Mouse (Mus musculus): ENCODE measurements around the gene Unc5b. TPM values are rescaled to one million over a fixed set of nuclear protein-coding genes. Genes with fewer than 3 reads are reported as not detected.

Unc5b gene
- total RNA-seq, 1 experiment from 2014 or later, result 0.38 TPM

- no peak for ATAC-seq (replicated peaks; ENCODE audit: insufficient number of reproducible peaks, low FRiP score, low TSS enrichment, poor library complexity, severe bottlenecking)
Measured at GRCm38 (mm10) chr10:60822641-60823425, 8.5 kb downstream of the Unc5b start.

- ATAC-seq (replicated peaks; ENCODE audit: insufficient number of reproducible peaks, low FRiP score, low TSS enrichment, poor library complexity, severe bottlenecking), result no peak
Measured at GRCm38 (mm10) chr10:60821736-60822358, 9.5 kb downstream of the Unc5b start.

GRCm38 (mm10) chr10:60821311-60821710 is 10.1 kb downstream of the Unc5b start:
- no peak for ATAC-seq (replicated peaks; ENCODE audit: insufficient number of reproducible peaks, low FRiP score, low TSS enrichment, poor library complexity, severe bottlenecking)

- no peak for ATAC-seq (replicated peaks; ENCODE audit: insufficient number of reproducible peaks, low FRiP score, low TSS enrichment, poor library complexity, severe bottlenecking)
Measured at GRCm38 (mm10) chr10:60820552-60820951, 10.8 kb downstream of the Unc5b start.

- ATAC-seq (replicated peaks; ENCODE audit: insufficient number of reproducible peaks, low FRiP score, low TSS enrichment, poor library complexity, severe bottlenecking), result no peak
Measured at GRCm38 (mm10) chr10:60819654-60820192, 11.7 kb downstream of the Unc5b start.

- no peak for ATAC-seq (replicated peaks; ENCODE audit: insufficient number of reproducible peaks, low FRiP score, low TSS enrichment, poor library complexity, severe bottlenecking)
Measured at GRCm38 (mm10) chr10:60819179-60819578, 12.2 kb downstream of the Unc5b start.

GRCm38 (mm10) chr10:60818708-60819107 is 12.7 kb downstream of the Unc5b start:
- no peak for ATAC-seq (replicated peaks; ENCODE audit: insufficient number of reproducible peaks, low FRiP score, low TSS enrichment, poor library complexity, severe bottlenecking)

- ATAC-seq (replicated peaks; ENCODE audit: insufficient number of reproducible peaks, low FRiP score, low TSS enrichment, poor library complexity, severe bottlenecking), result no peak
Measured at GRCm38 (mm10) chr10:60817868-60818267, 13.5 kb downstream of the Unc5b start.

- no peak for ATAC-seq (replicated peaks; ENCODE audit: insufficient number of reproducible peaks, low FRiP score, low TSS enrichment, poor library complexity, severe bottlenecking)
Measured at GRCm38 (mm10) chr10:60816872-60817648, 14.3 kb downstream of the Unc5b start.

- ATAC-seq (replicated peaks; ENCODE audit: insufficient number of reproducible peaks, low FRiP score, low TSS enrichment, poor library complexity, severe bottlenecking), result no peak
Measured at GRCm38 (mm10) chr10:60815855-60816254, 15.5 kb downstream of the Unc5b start.

GRCm38 (mm10) chr10:60815059-60815458 is 16.3 kb downstream of the Unc5b start:
- ATAC-seq (replicated peaks; ENCODE audit: insufficient number of reproducible peaks, low FRiP score, low TSS enrichment, poor library complexity, severe bottlenecking), result no peak

GRCm38 (mm10) chr10:60814444-60815057 is 16.8 kb downstream of the Unc5b start:
- no peak for ATAC-seq (replicated peaks; ENCODE audit: insufficient number of reproducible peaks, low FRiP score, low TSS enrichment, poor library complexity, severe bottlenecking)

GRCm38 (mm10) chr10:60813606-60814005 is 17.8 kb downstream of the Unc5b start:
- no peak for ATAC-seq (replicated peaks; ENCODE audit: insufficient number of reproducible peaks, low FRiP score, low TSS enrichment, poor library complexity, severe bottlenecking)

GRCm38 (mm10) chr10:60811792-60812525 is 19.4 kb downstream of the Unc5b start:
- no peak for ATAC-seq (replicated peaks; ENCODE audit: insufficient number of reproducible peaks, low FRiP score, low TSS enrichment, poor library complexity, severe bottlenecking)

- ATAC-seq (replicated peaks; ENCODE audit: insufficient number of reproducible peaks, low FRiP score, low TSS enrichment, poor library complexity, severe bottlenecking), result no peak
Measured at GRCm38 (mm10) chr10:60808447-60808846, 22.9 kb downstream of the Unc5b start.

- no peak for ATAC-seq (replicated peaks; ENCODE audit: insufficient number of reproducible peaks, low FRiP score, low TSS enrichment, poor library complexity, severe bottlenecking)
Measured at GRCm38 (mm10) chr10:60807531-60808185, 23.7 kb downstream of the Unc5b start.

GRCm38 (mm10) chr10:60806207-60806538 is 25.2 kb downstream of the Unc5b start:
- no peak for ATAC-seq (replicated peaks; ENCODE audit: insufficient number of reproducible peaks, low FRiP score, low TSS enrichment, poor library complexity, severe bottlenecking)
